Mouse (Mus musculus): Measurements from ENCODE around the gene Ppp1cc.
"Not testable (repeated sequence)": the region's sequence is repeated elsewhere in the genome, so short reads cannot be mapped to it uniquely, and the experiment has no call there.

Ppp1cc gene

GRCm38 (mm10) chr5:122212125-122212524 lies 54.0 kb downstream of the Ppp1cc start:
- no peak for DNase-seq (ENCODE audit: low spot score in 2 of 2)

GRCm38 (mm10) chr5:122212820-122213219 lies 54.7 kb downstream of the Ppp1cc start:
- DNase-seq (ENCODE audit: low spot score in 2 of 2) = not testable (repeated sequence)

GRCm38 (mm10) chr5:122213861-122214260 lies 55.8 kb downstream of the Ppp1cc start:
- no peak for DNase-seq (ENCODE audit: low spot score in 2 of 2)

GRCm38 (mm10) chr5:122217636-122218035 lies 59.6 kb downstream of the Ppp1cc start:
- no peak for DNase-seq (ENCODE audit: low spot score in 2 of 2)

- no peak for DNase-seq (ENCODE audit: low spot score in 2 of 2)
Observed at GRCm38 (mm10) chr5:122218109-122218905, 60.2 kb downstream of the Ppp1cc start.

GRCm38 (mm10) chr5:122218928-122219327 lies 60.9 kb downstream of the Ppp1cc start:
- no peak for DNase-seq (ENCODE audit: low spot score in 2 of 2)

GRCm38 (mm10) chr5:122219655-122220629 lies 61.9 kb downstream of the Ppp1cc start:
- no peak for DNase-seq (ENCODE audit: low spot score in 2 of 2)

GRCm38 (mm10) chr5:122221085-122221484 lies 63.0 kb downstream of the Ppp1cc start:
- DNase-seq (ENCODE audit: low spot score in 2 of 2) = no peak

- no peak for DNase-seq (ENCODE audit: low spot score in 2 of 2)
Observed at GRCm38 (mm10) chr5:122224291-122224690, 66.2 kb downstream of the Ppp1cc start.
